Mouse (Mus musculus) regulatory T cell (primary cell): ENCODE results near the gene Ctnnbip1.

ENCODE experiments used
- in situ Hi-C: fragments of 300-600 bp; cut with MboI, MseI; formaldehyde crosslinking; loops from one replicate; pipeline ENCODE4 v1.15.1; 2025; ENCODE audit warnings: high pct_unique_total_duplicates

Gene Ctnnbip1

DNA sequence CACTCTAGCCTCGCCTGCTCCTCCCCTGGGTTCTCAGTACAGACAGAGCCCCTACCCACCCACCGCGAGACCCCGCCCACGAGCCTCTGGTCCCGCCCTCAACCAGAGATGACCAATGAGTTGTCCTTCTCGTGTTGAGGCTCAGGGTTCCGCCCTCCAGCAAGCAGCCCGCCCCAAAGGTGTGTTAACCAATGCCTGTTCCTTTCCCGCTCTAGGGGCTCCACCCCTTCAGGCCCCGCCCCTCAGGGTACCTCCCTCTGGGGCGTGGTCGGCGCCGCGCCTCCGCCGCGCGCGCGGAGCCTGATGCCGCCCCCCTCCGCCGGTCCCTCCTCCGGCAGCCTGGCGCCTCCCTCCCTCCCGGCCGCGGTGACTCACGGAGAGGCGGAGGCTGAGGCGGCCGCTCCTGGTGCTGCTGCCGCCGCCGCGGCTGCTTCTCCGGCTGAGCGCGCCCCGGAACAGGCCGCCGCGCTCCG, at the start of gene Ctnnbip1:
Gene Ctnnbip1 (plus strand): TSS at position 369 of the 473 bp plus-strand sequence.
- in situ Hi-C loops = no loop called here

GRCm38 (mm10) chr4:149469557-149469956, 48.5 kb upstream of the Ctnnbip1 start:
- in situ Hi-C loops = no loop called here

- in situ Hi-C loops = no loop called here
Measured at GRCm38 (mm10) chr4:149475096-149475495, 42.9 kb upstream of the Ctnnbip1 start.

DNA sequence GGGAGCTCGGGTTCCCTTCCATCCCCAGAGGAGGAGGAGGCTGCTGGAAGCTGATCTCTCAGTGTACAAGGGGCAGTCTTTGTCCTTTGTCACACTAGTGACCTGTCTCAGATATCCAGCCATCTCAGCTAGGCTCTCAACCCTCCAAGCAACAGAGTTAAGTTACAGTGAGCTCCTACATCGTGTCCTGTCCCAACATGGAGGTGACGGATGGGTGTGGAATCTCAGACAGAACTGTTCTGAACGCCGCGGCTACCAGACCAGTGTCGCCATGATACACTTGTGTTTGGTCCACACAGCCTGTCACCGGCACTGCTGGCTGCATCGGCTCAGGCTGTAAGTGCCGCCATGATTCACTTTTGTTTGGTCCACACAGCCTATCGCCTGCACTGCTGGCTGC, 41.0 kb upstream of the Ctnnbip1 start, which contains the start of gene Tmem274:
Gene Tmem274 (plus strand): TSS at position 301 of the 400 bp plus-strand sequence.
- in situ Hi-C loops = no loop called here

DNA sequence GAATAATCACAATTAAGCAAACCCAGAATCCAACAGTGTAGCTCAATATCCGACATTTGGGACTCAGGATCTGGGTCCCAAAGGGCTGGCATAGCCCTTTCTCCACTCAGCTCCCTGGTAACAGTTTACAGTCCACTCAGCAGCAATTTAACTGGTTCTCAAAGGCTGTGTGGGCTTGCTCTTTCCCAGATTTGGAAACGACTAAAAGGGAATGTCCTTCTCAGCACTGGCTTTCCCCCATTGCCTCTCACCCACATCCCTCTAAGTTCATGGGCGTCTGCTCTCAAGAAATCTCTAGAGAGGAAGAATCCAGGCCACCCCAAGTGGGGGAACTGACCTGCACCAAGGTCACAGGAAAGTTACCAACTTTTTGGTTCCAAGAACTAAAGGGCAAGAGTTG, 33.5 kb upstream of the Ctnnbip1 start:
- in situ Hi-C loops = no loop called here

DNA sequence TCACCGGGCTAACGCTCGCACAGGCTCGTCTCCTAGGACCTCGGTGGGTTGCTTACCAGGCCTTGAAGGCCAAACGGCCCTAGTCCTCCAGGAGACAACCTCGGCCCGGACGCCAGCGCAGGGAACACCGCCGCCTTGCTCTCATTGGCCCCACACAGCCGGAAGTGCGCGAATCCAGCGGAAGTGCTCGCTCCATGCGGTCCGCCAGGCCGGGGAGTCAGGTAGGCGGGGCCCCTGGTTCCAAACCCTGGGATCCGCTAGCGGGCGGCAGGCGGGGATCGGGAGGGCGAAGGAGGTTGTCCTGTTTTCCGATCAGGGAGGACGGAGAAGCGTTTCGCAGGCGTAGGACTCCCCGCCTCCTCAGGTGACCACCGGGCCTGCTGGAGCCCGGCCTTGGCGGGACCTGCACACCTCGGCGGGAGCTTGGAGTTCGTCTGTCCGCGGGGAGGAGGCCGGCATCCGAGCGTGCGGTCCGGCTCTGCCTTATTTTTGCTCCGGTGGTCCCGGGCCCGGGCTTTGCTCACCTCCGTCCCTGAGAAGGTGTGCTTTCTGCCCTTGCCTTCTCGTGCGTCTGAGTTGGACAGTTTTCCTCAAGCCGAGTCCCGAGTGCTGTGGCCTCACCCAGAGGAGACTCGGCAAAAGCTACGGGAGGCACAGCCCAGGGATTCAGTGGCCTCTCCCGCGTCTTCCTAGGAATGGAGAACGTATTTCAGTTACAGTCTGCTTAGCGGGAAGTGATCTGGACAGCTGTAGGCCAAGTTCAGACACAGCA, 32.8 kb upstream of the Ctnnbip1 start, which contains the start of the genes Nmnat1 and Lzic:
Gene Nmnat1 (minus strand): TSS at position 150 of the 772 bp plus-strand sequence.
Gene Lzic (plus strand): TSS at position 177 of the 772 bp plus-strand sequence.
- in situ Hi-C loops = no loop called here

DNA sequence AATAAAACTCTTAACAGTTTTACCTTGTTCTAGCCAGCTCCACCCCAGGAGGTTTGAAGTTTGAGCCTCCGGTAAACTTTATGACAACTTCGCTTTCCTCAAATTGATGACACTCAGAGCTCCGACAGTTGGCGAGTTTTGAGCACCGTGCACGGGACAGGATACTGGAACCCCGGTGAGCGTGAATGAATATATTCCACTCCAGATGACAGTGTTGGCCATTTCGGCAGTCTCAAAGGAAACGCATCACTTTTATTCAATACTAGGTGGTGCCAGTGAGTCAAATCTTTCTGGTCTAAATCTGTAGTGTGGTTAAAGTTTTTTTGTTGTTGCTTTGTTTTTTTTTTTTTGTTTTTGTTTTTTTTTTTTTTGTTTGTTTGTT, 32.2 kb upstream of the Ctnnbip1 start:
- in situ Hi-C loops = no loop called here

DNA sequence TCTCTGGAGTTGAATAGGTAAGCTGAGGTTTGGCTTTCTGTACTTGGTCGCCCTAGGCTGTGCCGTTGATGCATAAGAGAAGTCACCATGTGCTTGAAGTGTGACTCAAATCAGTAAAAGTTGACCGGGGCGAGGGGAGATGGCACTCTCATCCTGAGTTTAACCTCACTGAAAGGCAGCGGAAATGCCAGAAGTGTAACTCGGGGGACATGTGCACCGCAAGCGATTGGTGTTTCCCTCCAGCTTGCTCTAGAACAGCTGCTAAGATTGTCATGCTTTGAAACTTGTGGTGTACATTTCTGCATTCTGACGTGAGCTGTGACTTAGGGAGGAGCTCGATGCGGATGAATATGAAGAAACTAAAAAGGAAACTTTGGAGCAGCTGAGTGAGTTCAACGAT, 30.3 kb upstream of the Ctnnbip1 start:
- in situ Hi-C loops = no loop called here

DNA sequence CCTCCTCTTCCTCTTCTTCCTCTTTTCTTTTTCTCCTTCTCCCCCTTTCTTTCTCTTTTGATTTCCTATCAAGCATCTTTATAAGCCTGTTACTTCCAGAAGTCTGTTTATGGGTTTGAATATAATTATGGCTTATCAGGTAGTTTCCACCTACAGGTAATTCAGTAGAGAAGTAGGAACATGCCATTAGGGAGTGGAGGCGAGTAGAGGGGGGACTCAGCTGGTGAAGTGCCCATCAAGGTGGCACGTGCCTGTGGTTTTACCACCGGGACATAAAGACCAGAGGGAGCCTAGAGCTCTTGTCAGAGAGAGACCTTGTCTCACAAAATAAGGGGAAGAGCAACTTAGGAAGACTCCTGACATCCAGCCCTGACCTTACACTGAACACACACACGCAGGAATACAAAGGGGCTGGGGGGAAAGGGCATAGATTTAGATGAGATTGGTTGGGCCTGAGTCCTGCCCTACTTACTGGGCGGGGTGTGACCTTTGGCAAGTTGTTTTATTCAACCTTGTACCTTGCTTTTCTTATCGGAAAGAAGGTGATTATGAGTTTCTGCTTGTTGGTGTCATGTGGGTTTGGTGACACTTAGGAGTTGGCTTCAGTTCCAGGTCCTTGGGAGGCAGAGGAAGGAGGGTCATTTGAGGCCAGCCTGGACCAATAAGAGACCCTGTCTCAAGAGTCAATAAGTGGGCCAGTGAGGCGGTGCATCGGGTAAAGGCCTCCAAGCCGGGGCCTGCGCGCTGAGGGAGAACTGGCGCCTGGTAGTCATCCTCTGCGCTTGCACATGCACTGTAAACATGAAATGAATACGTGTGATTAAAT, 28.4 kb upstream of the Ctnnbip1 start:
- in situ Hi-C loops = no loop called here

DNA sequence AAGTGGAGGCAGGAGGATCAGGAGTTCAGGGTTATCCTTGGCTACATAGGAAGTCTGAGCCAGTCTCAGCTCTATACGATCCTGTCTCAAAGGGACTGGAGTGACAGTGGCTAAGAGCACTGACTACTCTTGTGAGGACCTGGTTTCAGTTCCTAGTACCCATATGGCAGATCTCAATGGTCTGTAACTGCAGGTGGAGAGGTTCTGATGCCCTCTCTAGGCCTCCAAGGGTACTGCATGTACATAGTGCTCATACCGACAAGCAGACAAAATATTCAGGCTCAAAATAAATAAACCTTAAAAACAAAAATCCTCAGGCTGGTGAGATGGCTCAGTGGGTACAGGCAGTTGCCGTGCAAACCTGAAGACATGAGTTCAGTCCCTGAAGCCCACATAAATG, 26.9 kb upstream of the Ctnnbip1 start:
- in situ Hi-C loops = no loop called here

DNA sequence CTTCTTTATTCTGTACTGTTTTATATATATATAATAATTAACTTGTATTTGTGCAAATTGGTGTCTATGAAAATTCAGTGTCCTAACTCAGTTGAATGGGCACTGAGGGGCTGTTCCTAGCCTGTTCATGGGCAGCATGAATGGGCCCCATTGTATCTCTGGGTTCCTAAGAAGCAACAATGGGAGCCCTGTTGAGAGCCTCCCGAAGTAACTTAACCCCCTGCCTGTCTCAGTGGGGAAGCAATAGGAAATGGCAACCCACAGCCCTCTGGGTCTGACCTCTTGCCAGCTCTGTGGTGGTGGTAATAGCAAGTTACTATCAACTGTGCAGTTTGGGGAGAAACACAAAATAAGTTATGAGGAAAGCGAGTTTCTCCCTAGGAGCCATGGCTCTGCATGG, 21.4 kb upstream of the Ctnnbip1 start:
- in situ Hi-C loops = no loop called here

GRCm38 (mm10) chr4:149498901-149499300, 19.1 kb upstream of the Ctnnbip1 start:
- in situ Hi-C loops = no loop called here

DNA sequence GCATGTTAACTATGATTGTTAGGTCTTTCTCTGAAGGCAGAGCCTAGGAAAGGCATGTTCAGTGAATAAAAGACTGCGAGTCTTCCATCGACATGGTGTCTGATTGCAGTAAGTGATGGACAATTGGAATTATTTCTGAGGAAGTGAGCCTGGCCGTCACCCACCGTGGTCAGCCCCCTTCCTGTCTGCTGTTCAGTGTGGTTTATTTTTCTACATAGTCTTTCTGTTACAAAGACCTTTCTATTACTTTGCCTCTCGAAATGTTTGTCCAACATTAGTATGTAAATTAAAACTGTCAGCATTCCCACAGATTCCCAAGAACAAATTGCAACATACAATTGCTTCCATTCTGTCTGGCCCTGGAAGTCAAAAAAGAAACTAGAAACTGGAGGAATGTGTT, 18.2 kb upstream of the Ctnnbip1 start:
- in situ Hi-C loops = no loop called here

GRCm38 (mm10) chr4:149504363-149504762, 13.7 kb upstream of the Ctnnbip1 start:
- in situ Hi-C loops = no loop called here

- in situ Hi-C loops = no loop called here
Measured at GRCm38 (mm10) chr4:149504858-149505257, 13.2 kb upstream of the Ctnnbip1 start.

DNA sequence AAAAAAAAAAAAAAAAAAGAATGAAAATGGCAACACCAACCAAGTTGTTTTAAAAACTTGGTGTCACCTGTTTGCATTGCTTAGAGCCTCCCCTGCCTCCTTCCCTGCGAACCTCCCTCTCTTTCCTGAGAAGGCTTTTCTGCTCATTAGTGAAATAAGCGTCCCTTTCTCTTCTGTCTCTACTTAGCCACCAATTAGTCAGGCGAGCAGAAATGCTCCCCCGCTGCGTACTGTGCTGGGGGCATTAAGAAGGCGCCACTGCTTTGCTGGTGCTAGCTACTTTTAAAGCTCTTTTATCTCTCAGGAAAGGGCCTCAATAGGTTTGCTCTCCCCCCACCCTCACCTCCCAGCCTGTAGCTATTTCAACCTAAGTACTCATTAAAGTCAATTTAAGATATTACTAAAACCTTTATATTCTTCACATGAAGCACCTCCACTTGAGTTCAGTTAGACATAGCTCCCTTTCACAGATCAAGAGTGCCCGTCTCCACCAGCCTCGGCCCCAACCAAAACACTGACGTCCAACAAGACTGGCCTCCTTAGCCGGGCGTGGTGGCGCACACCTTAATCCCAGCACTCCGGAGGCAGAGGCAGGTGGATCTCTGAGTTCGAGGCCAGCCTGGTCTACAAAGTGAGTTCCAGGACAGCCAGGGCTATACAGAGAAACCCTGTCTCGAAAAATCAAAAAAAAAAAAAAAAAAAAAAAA, 12.6 kb upstream of the Ctnnbip1 start:
- in situ Hi-C loops = no loop called here

DNA sequence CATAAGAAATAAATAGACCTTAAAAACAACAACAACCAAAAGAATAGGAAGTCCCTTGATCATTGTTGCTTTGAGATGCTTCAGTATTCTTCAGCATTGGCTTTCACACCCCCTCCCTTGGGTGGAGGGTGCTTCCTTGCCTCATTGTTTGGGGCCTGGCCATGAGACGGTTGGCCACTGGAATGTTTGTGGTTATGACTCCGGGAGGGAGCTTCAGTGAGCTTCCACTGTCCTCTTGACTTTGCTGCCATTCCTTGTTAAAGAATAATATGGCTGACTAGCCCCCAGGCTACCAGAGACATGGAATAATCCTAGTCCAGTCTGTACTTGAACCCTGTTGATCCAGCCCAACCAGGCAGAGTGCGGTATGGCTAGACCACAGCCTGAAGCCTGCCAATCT, 11.1 kb upstream of the Ctnnbip1 start:
- in situ Hi-C loops = no loop called here

DNA sequence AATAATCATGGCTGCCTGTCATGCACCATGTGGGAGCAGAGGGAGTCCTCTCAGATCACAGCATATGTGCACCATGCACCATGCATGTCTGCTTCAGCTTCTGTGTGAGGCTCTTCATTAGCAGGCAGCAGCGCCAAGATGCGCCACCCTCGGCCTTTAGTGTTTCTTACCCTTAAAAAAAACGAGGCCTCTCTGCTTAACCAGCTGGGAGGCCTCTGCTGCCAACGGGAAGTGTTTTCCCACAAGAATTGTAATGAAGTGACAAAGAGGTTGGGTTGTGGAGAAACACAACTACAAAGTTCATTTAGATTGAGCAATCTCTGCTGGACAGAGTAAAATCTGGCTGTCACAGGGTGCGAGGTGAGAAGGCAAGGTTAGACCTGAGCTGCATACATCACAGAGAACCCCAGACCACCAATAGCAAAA, 6.8 kb upstream of the Ctnnbip1 start:
- in situ Hi-C loops = no loop called here

DNA sequence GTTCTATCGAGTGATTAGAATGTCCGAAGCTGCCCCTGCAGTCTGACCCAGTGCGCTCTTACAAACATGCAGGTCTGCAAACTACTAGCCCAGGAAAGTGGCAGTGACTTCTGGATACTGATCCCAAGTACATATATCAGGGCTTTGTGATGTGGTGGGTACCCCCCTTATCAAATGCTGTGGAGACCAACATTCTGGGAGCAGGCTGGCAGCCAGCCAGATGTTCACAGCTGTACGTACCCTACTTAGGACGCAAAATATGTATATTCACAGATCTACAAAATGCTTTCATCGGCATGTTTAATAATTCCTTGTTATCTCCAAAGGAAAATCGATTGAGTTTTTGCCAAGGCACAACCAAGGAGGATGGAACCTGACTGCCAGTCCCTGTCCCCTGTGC, 6.0 kb upstream of the Ctnnbip1 start:
- in situ Hi-C loops = no loop called here

DNA sequence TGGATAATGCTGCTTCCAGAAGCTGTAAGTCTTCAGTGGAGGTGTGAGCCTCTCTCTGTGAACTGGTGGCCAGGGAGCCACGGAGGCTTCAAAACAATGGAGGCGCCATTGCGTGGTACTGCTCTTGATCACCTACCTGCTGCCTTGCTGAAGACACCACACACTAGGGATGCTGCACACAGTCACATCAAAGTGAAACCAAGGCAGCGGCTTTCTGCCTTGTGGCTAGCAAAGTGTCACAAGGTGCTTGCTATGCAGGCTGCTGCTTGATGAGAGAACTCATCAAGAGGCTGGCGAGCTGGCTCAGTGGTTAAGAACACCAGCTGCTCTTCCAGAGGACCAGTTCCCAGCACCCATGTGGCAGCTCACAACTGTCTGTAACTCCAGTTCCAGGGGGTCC, 2.3 kb upstream of the Ctnnbip1 start:
- in situ Hi-C loops = no loop called here

DNA sequence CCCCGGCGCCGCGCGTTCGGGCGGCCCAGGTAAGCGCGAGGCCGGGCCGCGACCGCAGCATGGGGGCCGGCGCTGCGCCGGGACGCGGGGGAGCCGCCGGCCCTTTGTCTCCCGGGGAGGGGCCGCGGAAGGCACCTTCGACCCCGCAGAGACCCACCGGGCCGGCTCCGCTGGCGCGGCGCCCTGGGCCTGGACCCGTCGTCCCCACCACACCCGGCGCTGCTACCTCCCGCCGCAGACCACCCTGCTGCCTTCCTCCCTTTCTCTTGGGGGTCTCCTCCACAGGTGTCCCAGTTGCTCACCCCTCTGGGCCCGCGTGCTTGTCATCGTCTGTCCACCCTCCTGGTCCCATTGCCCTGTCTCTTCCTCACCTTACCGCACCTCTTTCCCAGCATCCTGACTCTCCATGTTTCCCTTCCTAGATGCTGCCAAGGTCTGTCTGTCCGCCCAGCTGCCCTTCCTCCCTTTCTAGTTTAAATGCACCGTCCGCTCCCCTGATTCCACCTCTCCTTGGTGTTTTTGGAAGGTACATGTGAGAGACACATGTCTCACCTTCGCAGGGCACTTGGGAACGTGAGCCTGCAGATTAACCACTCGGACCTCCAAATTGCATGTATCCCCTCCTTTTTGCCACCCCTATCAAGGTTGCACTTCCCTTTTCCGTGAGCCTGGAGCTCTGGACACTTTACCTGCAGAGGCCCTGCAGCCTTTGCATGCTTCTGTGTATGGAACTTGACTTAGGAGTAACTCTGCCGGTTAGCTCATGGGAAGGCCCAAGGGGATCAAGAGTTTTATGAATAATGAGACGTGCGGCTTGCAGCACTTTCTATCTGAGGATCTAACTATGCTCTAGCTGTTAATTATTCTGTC, 550 bp downstream of the Ctnnbip1 start:
- in situ Hi-C loops = no loop called here
